Mouse (Mus musculus) hindbrain, embryonic 15.5 days (tissue): ENCODE measurements at regions not wholly inside any gene's neighbourhood (a gene's known extent, or its start where the extent isn't known, plus 50 kb on each side); places are given as distances from the start of the nearest gene placed in this dataset.

Source experiments
- ATAC-seq: fragments of 200-750 bp; cut with Nextera tagmentation; 2 replicates; pipeline ENCODE4 v1.8.0; 2017; ENCODE audit warnings: low read depth, moderate number of reproducible peaks, moderate TSS enrichment; ENCODE audit not compliant: low FRiP score
- H3K27ac ChIP-seq: fragments of 300-500 bp; sonication (generic); replicated peaks from 2 replicates; pipeline ENCODE4 v1.5.1; 2015; ENCODE audit warnings: mild to moderate bottlenecking, inconsistent platforms
- H3K27me3 ChIP-seq: fragments of 300-500 bp; sonication (generic); 2 replicates; pipeline ENCODE4 v1.6.1; 2015; ENCODE audit warnings: control low read depth, inconsistent platforms
- H3K36me3 ChIP-seq: fragments of 300-500 bp; sonication (generic); 2 replicates; pipeline ENCODE4 v1.6.1; 2015; ENCODE audit warnings: control low read depth, inconsistent platforms
- H3K4me1 ChIP-seq: fragments of 300-500 bp; sonication (generic); replicated peaks from 2 replicates; pipeline ENCODE4 v1.6.1; 2015; ENCODE audit warnings: control low read depth, inconsistent platforms
- H3K4me2 ChIP-seq: fragments of 300-500 bp; sonication (generic); 2 replicates; pipeline ENCODE4 v1.6.1; 2015; ENCODE audit warnings: moderate library complexity, mild to moderate bottlenecking, inconsistent platforms
- H3K4me3 ChIP-seq: fragments of 300-500 bp; sonication (generic); 2 replicates; pipeline ENCODE4 v1.5.1; 2015; ENCODE audit warnings: mild to moderate bottlenecking, inconsistent platforms
- H3K9ac ChIP-seq: fragments of 300-500 bp; sonication (generic); 2 replicates; pipeline ENCODE4 v1.6.1; 2015; ENCODE audit warnings: inconsistent platforms
- H3K9me3 ChIP-seq: fragments of 300-500 bp; sonication (generic); 2 replicates; pipeline ENCODE4 v1.6.1; 2016; ENCODE audit warnings: control low read depth, inconsistent platforms
- WGBS: fragments of 180-500 bp; shearing (Covaris S2); methylation state at CpG from one replicate; pipeline ENCODE4 v1.1.7; 2015; 5-methylcytosine and 5-hydroxymethylcytosine counted together

GRCm38 (mm10) chr14:25336875-25337274 lies 122.1 kb upstream of the Zmiz1 start:
- Histone ChIP-seq H3K36me3 (no peaks in the 10 kb centered on the region), H3K4me1 (peaks cover 19% of the 10 kb centered on the region), H3K27ac (no peak overlapping the region), H3K9me3 (no peaks in the 10 kb centered on the region), H3K4me2 (no peak overlapping the region), H3K4me3 (no peak overlapping the region), H3K27me3 (no peaks in the 10 kb centered on the region), H3K9ac (no peak overlapping the region)
- WGBS: 97% methylated on average over 1 of the region's 1 CpGs
- ATAC-seq: no peak

DNA sequence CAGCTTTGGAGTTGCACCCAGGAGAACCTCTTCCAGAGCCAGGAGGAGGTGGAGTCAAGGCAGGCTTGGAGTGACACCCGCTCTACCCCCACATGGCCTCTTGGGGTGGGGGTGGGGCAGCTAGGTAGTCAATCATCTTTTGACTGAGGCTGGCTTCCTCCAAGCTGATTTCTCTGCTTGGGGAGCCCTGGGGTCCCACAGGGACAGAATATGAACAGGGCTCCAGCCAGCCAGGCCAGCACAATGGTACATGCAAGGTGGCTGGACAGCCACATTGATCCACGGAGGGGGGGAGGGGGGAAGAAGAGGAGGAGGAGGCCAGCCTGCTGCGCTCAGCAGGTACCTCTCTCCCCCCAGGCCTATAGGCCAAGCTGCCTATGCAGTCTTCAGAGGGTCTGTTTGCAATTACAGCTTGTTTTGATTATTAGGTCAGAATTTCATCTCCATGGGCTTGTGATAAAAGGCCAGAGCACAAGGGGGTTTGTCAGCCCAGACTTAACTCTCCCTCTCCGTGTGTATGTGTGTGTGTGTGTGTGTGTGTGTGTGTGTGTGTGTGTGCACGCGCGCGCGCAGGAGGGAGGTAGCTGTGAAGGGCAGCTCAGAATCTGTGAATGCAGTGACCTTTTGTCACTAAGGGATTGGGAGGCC lies 120.5 kb upstream of the Zmiz1 start:
- no peak overlapping the region for H3K4me3 ChIP-seq
- no peaks in the 10 kb centered on the region for H3K27me3 ChIP-seq
- 49% methylated on average over 9 of the region's 9 CpGs for WGBS
- no peak overlapping the region for H3K4me2 ChIP-seq
- H3K9ac ChIP-seq: no peak overlapping the region
- peaks cover 26% of the 10 kb centered on the region for H3K4me1 ChIP-seq
- ATAC-seq: no peak
- H3K36me3 ChIP-seq: no peaks in the 10 kb centered on the region
- H3K27ac ChIP-seq: no peak overlapping the region
- no peaks in the 10 kb centered on the region for H3K9me3 ChIP-seq

- H3K4me3 ChIP-seq: no peak overlapping the region
- H3K4me2 ChIP-seq: no peak overlapping the region
- no peaks in the 10 kb centered on the region for H3K9me3 ChIP-seq
- ATAC-seq: no peak
- H3K27me3 ChIP-seq: no peaks in the 10 kb centered on the region
- WGBS: 69% methylated on average over 9 of the region's 9 CpGs
- no peaks in the 10 kb centered on the region for H3K36me3 ChIP-seq
- H3K4me1 ChIP-seq: peaks cover 32% of the 10 kb centered on the region
- no peak overlapping the region for H3K27ac ChIP-seq
- no peak overlapping the region for H3K9ac ChIP-seq
These were observed 118.1 kb upstream of the Zmiz1 start for GRCm38 (mm10) chr14:25340845-25341244.

DNA sequence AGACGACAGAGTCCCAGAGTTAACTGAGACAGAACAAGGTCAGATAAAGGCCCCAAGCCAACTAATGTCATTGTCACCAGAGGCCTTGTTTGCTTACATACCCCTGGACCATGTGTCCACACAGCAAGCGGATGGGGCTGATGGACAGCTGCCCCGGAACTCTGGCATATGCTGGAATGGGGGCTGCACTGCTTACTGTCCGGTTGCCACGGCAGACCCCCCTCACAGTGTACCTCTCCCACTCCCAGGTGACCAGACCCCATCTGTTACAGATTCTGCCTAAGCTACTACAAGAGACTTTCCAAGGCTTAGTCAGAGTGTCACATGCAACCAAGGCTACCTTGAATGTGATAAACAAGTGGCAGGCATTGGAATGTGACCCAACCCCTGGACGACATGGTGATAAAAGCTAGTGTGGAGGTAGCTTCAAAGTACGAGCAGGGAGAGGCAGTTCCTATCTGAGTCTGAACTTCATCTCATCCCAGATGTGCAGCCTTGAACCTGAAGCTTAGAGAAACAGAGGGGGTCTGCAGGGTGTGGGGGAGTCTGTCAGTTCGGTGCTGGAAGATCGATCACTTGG lies 117.0 kb upstream of the Zmiz1 start:
- Histone ChIP-seq H3K4me1 (peaks cover 32% of the 10 kb centered on the region), H3K4me3 (no peak overlapping the region), H3K27me3 (no peaks in the 10 kb centered on the region), H3K4me2 (no peak overlapping the region), H3K9ac (no peak overlapping the region), H3K27ac (no peak overlapping the region), H3K36me3 (no peaks in the 10 kb centered on the region), H3K9me3 (no peaks in the 10 kb centered on the region)
- 64% methylated on average over 9 of the region's 9 CpGs for WGBS
- ATAC-seq: no peak

GRCm38 (mm10) chr14:25342865-25343565 lies 116.0 kb upstream of the Zmiz1 start:
- Histone ChIP-seq H3K9ac (no peak overlapping the region), H3K36me3 (no peaks in the 10 kb centered on the region), H3K27ac (no peak overlapping the region), H3K27me3 (no peaks in the 10 kb centered on the region), H3K4me3 (no peak overlapping the region), H3K4me1 (peaks cover 32% of the 10 kb centered on the region), H3K4me2 (no peak overlapping the region), H3K9me3 (no peaks in the 10 kb centered on the region)
- no peak for ATAC-seq
- WGBS: 54% methylated on average over 4 of the region's 4 CpGs

- no peak for ATAC-seq
- Histone ChIP-seq H3K4me2 (no peak overlapping the region), H3K36me3 (no peaks in the 10 kb centered on the region), H3K27ac (no peak overlapping the region), H3K4me3 (no peak overlapping the region), H3K27me3 (no peaks in the 10 kb centered on the region), H3K4me1 (peaks cover 21% of the 10 kb centered on the region), H3K9me3 (no peaks in the 10 kb centered on the region), H3K9ac (no peak overlapping the region)
- WGBS: 52% methylated on average over 2 of the region's 2 CpGs
These were observed 113.0 kb upstream of the Zmiz1 start for GRCm38 (mm10) chr14:25345995-25346394.

DNA sequence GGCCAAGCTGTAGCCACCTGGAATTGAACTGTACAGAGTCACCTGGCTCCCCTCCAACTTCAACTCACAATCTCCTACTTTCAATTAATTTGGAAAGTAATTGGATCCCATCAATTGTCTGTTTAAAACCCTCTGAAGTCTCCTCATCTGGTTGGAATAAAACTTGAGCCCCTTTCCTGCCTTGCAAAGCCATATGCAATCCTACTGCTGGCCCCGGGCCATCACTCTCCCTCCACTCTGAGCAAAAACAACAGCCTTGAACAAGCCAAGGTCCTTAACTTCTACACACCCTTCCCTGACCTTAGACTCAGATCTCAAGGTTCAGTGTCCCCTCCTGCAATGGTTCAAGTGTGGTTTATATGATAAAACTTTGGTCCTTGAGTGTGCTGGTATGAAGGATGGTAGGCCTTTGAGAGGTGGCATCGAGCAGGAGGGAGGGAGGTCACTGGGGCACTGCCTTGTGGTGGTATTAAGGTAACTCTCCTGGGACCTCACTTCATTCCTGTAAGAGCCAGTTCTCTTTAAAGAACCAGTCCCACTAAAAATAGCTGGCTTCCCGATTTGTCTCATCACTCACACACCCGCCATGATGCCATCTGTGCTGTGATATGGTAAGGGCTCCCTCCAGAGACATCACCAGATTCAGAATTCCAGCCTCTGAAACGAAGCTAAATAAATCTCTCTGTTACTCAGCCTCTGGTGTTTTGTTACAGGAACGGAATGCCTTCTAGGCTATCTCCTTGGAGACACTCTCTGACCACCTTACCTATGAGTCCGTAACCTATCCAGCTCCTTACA lies 112.0 kb upstream of the Zmiz1 start:
- H3K36me3 ChIP-seq: no peaks in the 10 kb centered on the region
- H3K9me3 ChIP-seq: no peaks in the 10 kb centered on the region
- H3K9ac ChIP-seq: no peak overlapping the region
- no peak overlapping the region for H3K27ac ChIP-seq
- H3K4me1 ChIP-seq: peaks cover 12% of the 10 kb centered on the region
- 70% methylated on average over 7 of the region's 7 CpGs for WGBS
- H3K27me3 ChIP-seq: no peaks in the 10 kb centered on the region
- no peak overlapping the region for H3K4me3 ChIP-seq
- no peak overlapping the region for H3K4me2 ChIP-seq
- ATAC-seq: no peak

- Histone ChIP-seq H3K36me3 (no peaks in the 10 kb centered on the region), H3K27ac (no peak overlapping the region), H3K27me3 (no peaks in the 10 kb centered on the region), H3K4me3 (no peak overlapping the region), H3K4me2 (no peak overlapping the region), H3K4me1 (peaks cover 5% of the 10 kb centered on the region; the same call in 1 of the 2 replicates), H3K9me3 (no peaks in the 10 kb centered on the region), H3K9ac (no peak overlapping the region)
- 82% methylated on average over 9 of the region's 9 CpGs for WGBS
- ATAC-seq: no peak
These were observed 108.6 kb upstream of the Zmiz1 start for GRCm38 (mm10) chr14:25350282-25350964.

DNA sequence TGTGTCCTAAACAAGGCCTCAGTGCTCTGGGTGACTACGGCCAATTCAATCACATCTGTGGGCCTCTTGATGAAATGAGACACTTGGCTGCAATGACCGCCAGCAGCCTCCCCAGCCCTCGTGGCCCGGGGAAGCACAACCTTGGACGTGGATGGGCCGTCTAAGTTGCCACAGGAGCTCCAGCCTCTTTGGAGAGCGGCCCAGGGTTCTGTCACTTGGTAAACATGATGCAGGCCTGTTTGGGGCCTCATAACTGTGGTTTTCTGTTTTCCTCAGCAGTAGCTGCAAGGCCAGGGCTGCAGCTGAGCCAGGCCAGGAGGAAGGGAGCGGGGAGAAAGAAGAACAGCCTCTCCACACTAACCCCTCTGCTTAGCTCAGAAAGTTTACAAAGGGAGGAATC lies 105.2 kb upstream of the Zmiz1 start:
- no peak overlapping the region for H3K9ac ChIP-seq
- no peaks in the 10 kb centered on the region for H3K9me3 ChIP-seq
- H3K4me1 ChIP-seq: peaks cover 5% of the 10 kb centered on the region; the same call in 1 of the 2 replicates
- H3K36me3 ChIP-seq: no peaks in the 10 kb centered on the region
- no peak for ATAC-seq
- no peak overlapping the region for H3K4me3 ChIP-seq
- 77% methylated on average over 8 of the region's 8 CpGs for WGBS
- no peak overlapping the region for H3K4me2 ChIP-seq
- H3K27ac ChIP-seq: peak overlapping the region; percentile 62
- no peaks in the 10 kb centered on the region for H3K27me3 ChIP-seq

DNA sequence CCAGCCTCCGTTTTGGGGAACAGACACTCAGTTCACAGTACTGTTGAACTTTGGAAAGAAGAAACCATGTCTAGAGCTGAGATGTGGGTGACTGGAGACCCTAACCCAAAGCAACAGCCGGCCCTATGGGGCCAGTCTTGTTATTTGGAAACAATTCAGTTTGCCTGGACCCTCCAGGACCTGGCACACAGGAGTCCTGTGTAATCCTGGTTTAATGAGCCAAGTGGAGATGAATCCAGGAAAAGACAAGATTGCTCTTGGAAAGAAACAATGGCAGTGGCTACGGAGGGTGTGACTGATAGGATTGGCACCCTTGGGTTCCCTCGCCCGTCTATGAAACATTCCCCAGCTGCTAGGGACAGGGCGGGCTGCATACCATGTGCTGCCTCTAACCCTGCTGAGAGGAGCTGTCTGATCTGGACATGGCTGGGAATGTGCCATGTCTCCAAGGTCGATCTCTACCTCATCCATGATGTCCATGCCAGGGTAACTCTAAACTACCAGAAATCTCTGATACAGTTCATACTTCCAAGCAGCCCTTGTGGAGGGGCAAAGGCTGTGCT lies 104.6 kb upstream of the Zmiz1 start:
- H3K9me3 ChIP-seq: no peaks in the 10 kb centered on the region
- no peak overlapping the region for H3K4me2 ChIP-seq
- H3K36me3 ChIP-seq: no peaks in the 10 kb centered on the region
- no peak overlapping the region for H3K4me3 ChIP-seq
- H3K27me3 ChIP-seq: no peaks in the 10 kb centered on the region
- 62% methylated on average over 7 of the region's 7 CpGs for WGBS
- no peak overlapping the region for H3K9ac ChIP-seq
- H3K27ac ChIP-seq: peak overlapping the region; percentile 62
- H3K4me1 ChIP-seq: peaks cover 5% of the 10 kb centered on the region; the same call in 1 of the 2 replicates
- ATAC-seq: peak; percentile 42; the same call in 1 of the 2 replicates

DNA sequence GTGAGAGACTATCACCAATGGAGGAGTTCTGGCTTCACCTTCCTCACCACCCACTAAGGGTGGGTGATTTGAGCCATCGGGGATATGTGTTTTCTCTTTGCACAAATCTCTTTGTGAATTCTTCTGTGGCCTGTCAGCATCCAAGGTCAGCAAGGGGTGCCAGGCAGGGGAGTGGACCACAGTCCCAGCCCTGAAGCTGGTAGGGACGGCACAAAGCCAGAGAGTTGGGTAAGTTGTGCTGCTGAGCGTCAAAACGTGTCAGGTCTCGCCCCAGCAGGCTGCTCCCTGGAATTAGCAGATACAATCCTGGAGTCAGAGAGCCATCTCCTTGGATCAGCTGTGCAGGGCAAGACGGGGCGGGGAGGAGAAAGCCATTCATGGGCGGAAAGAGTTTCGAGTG lies 101.2 kb upstream of the Zmiz1 start:
- no peak overlapping the region for H3K4me2 ChIP-seq
- peaks cover 7% of the 10 kb centered on the region; the same call in 1 of the 2 replicates for H3K4me1 ChIP-seq
- H3K9ac ChIP-seq: no peak overlapping the region
- no peaks in the 10 kb centered on the region for H3K36me3 ChIP-seq
- no peak overlapping the region for H3K27ac ChIP-seq
- no peak overlapping the region for H3K4me3 ChIP-seq
- ATAC-seq: no peak
- 90% methylated on average over 9 of the region's 9 CpGs for WGBS
- H3K27me3 ChIP-seq: no peaks in the 10 kb centered on the region
- no peaks in the 10 kb centered on the region for H3K9me3 ChIP-seq
